Mouse (Mus musculus) cerebellum, adult 2 months (tissue): ENCODE data around the gene Slc38a8. TPM values are rescaled to one million over a fixed set of nuclear protein-coding genes. Genes with fewer than 3 reads are reported as not detected.

Experiments used
- DNase-seq, 2 experiments: peaks; one replicate each; pipeline ENCODE4 v3.0.0; 2021
- H3K27ac ChIP-seq: fragments of 200-500 bp; 2 replicates; pipeline ENCODE4 v1.5.1; 2012; ENCODE audit warnings: low read length, control low read depth, inconsistent platforms; ENCODE audit not compliant: insufficient read depth
- H3K27me3 ChIP-seq: fragments of 200-500 bp; 2 replicates; pipeline ENCODE4 v1.6.1; 2012; ENCODE audit warnings: inconsistent platforms, mild to moderate bottlenecking, low read length, moderate library complexity; ENCODE audit not compliant: control insufficient read depth, insufficient read depth
- H3K4me1 ChIP-seq: fragments of 200-500 bp; 2 replicates; pipeline ENCODE4 v1.6.1; 2011; ENCODE audit warnings: low read length; ENCODE audit not compliant: control insufficient read depth, insufficient read depth
- H3K4me3 ChIP-seq: fragments of 200-500 bp; replicated peaks from 2 replicates; pipeline ENCODE3; 2011; ENCODE audit warnings: mild to moderate bottlenecking, low read depth, low read length, control low read depth; ENCODE audit not compliant: insufficient read depth
- CTCF ChIP-seq: fragments of 200-500 bp; IDR thresholded peaks from 2 replicates; pipeline ENCODE4 v1.5.1; 2011; ENCODE audit warnings: low read depth, mild to moderate bottlenecking, control low read depth, low read length, moderate library complexity, borderline replicate concordance; ENCODE audit not compliant: insufficient read depth
- POLR2A ChIP-seq: fragments of 200-500 bp; IDR thresholded peaks from 2 replicates; pipeline ENCODE4 v1.6.1; 2011; ENCODE audit warnings: low read length, control low read depth, borderline replicate concordance; ENCODE audit not compliant: insufficient read depth
- WGBS: fragments of 180-500 bp; shearing (Covaris S2); methylation state at CpG from one replicate; pipeline ENCODE4 v1.1.7; 2018; 5-methylcytosine and 5-hydroxymethylcytosine counted together
- polyA plus RNA-seq: library from polyadenylated mRNA; depleted of rRNA; stranded (reverse); fragments of >200 nt; gene quantifications from 2 replicates; pipeline ENCODE4 v1.2.3, GENCODE M21; 2012

Gene Slc38a8
- polyA plus RNA-seq, 1 experiment = 0.29 TPM

DNA sequence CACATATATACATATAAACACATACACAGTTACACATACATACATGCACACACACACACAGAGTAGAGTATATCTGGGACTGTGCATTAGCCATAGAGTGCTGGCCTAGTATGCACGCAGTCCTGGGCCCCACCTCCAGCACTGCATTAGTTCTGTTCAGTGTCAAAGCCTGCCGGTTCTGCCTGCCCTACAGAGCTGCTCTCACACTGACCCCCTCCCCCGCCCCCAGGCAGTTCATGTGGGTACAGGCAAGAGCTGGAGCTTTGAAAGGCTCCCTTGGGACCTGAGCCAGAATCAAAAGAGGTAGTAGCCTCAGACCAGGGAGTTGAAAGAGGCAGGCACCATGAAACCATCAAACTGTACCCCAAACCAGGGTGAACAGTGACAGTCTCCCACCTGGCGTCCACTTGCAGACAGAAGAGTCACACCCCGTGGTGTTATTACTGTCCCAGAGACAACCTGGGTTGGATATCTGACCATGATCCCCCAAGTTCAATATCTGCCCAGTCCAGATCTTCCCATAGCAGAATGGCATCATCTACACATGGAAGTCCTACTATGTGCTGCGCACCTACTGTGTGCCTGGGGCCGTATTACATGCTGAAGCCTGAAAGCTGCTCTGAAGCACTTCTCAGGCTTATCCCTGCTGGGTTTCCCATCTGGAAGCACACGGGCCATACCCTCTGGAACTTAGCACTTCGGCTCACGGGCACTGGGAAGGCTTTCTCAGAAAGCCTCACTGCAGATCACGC is 17.2 kb downstream of the Slc38a8 start:
- H3K4me1 ChIP-seq = no peaks in the 10 kb centered on the region
- H3K4me3 ChIP-seq = no peak overlapping the region
- no peak for DNase-seq
- TF ChIP-seq POLR2A (no peak), CTCF (no peak)
- no peaks in the 10 kb centered on the region for H3K27me3 ChIP-seq
- 83% methylated on average over 11 of the region's 11 CpGs for WGBS
- no peak overlapping the region for H3K27ac ChIP-seq

DNA sequence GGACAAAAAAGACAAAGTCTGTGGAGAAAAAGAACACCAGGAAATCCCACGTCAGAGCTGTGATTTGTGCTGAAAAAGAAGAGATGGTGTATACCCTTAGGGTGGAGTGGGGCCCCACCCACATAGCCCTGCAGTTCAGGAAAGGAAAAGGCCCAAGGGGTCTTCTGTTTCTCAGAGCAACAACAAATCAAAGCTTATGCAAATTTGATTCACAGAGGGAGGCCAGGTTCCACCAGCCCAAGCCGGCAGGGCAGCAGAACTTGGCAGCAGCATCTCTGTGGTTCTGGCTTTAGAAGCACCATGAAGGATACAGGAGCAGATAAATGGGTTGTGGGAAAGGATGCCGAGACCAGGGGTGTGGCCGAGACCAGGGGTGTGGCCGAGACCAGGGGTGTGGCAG is 22.8 kb downstream of the Slc38a8 start:
- 31% methylated on average over 5 of the region's 5 CpGs for WGBS
- no peak for DNase-seq
- Histone ChIP-seq H3K27me3 (no peaks in the 10 kb centered on the region), H3K4me3 (no peak overlapping the region), H3K27ac (no peak overlapping the region), H3K4me1 (no peaks in the 10 kb centered on the region)
- no peak for TF ChIP-seq CTCF
- no peak for TF ChIP-seq POLR2A

GRCm38 (mm10) chr8:119468091-119468490 is 33.4 kb downstream of the Slc38a8 start:
- no peak for TF ChIP-seq POLR2A
- TF ChIP-seq CTCF = no peak
- H3K27ac ChIP-seq = no peak overlapping the region
- WGBS = 42% methylated on average over 8 of the region's 8 CpGs
- DNase-seq = no peak
- H3K27me3 ChIP-seq = no peaks in the 10 kb centered on the region; the same call in 1 of the 2 replicates
- no peak overlapping the region for H3K4me3 ChIP-seq
- H3K4me1 ChIP-seq = no peaks in the 10 kb centered on the region

DNA sequence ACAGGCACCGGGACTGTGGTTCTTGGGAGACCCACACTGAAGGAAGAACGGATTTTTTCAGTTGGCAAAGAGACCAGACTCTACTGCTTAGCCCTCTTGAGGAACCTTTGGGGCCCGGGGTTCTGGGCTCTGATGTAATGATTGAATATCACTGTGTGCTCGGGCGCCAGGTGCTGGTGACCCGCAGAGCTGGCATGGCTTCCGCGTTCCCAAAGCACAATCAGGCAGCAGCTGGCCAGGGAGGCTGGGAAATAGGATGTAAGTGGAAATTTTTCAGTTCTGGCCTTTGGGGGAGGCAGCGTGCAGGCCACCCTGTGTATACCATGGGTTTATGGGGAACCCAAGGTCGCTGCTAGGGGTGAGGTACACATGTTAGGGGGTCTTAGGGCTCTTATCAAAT is 34.7 kb downstream of the Slc38a8 start:
- 44% methylated on average over 10 of the region's 10 CpGs for WGBS
- DNase-seq = no peak
- no peak overlapping the region for H3K27ac ChIP-seq
- TF ChIP-seq POLR2A (no peak), CTCF (no peak)
- no peak overlapping the region for H3K4me3 ChIP-seq
- H3K4me1 ChIP-seq = no peaks in the 10 kb centered on the region
- H3K27me3 ChIP-seq = no peaks in the 10 kb centered on the region; the same call in 1 of the 2 replicates

DNA sequence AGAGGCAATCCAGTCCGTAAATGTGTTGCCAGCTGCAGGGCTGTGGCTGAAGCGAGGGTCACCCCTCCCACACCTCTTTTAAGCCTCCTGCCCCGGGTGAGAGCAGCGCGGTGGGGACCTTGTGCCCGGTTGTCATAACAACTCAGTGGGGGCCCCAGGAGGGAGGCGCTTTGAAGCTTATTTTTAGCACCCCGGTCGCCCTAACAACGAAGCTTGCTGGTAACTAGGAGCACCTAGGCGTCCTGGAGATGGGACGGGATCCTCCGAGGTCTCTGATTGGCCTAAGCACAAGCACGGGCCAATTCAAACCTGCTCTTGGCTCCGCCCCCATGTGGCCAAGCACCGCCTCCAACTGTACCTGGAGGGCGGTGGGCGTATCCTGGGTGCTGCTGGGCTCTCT is 35.4 kb downstream of the Slc38a8 start:
- Histone ChIP-seq H3K4me1 (no peaks in the 10 kb centered on the region), H3K4me3 (no peak overlapping the region), H3K27me3 (no peaks in the 10 kb centered on the region; the same call in 1 of the 2 replicates), H3K27ac (no peak overlapping the region)
- DNase-seq = no peak
- 14% methylated on average over 18 of the region's 18 CpGs for WGBS
- TF ChIP-seq POLR2A = no peak
- no peak for TF ChIP-seq CTCF

- TF ChIP-seq POLR2A (no peak), CTCF (no peak)
- H3K4me3 ChIP-seq = no peak overlapping the region
- no peaks in the 10 kb centered on the region; the same call in 1 of the 2 replicates for H3K27me3 ChIP-seq
- H3K27ac ChIP-seq = no peak overlapping the region
- no peak for DNase-seq
- 58% methylated on average over 7 of the region's 7 CpGs for WGBS
- no peaks in the 10 kb centered on the region for H3K4me1 ChIP-seq
These were observed 37.8 kb downstream of the Slc38a8 start for GRCm38 (mm10) chr8:119463709-119464108.

GRCm38 (mm10) chr8:119461356-119461755 is 40.1 kb downstream of the Slc38a8 start:
- 15% methylated on average over 9 of the region's 9 CpGs for WGBS
- no peak overlapping the region for H3K27ac ChIP-seq
- no peaks in the 10 kb centered on the region for H3K4me1 ChIP-seq
- no peaks in the 10 kb centered on the region; the same call in 1 of the 2 replicates for H3K27me3 ChIP-seq
- TF ChIP-seq CTCF (no peak), POLR2A (no peak)
- DNase-seq = no peak
- no peak overlapping the region for H3K4me3 ChIP-seq

GRCm38 (mm10) chr8:119459724-119460123 is 41.8 kb downstream of the Slc38a8 start:
- Histone ChIP-seq H3K27ac (no peak overlapping the region), H3K4me1 (no peaks in the 10 kb centered on the region), H3K4me3 (no peak overlapping the region), H3K27me3 (no peaks in the 10 kb centered on the region)
- TF ChIP-seq POLR2A (no peak), CTCF (no peak)
- DNase-seq = no peak
- WGBS = 18% methylated on average over 16 of the region's 16 CpGs
